Comparison of ENCODE assay signal across 30 mouse cellular contexts in the genomic region with DNA sequence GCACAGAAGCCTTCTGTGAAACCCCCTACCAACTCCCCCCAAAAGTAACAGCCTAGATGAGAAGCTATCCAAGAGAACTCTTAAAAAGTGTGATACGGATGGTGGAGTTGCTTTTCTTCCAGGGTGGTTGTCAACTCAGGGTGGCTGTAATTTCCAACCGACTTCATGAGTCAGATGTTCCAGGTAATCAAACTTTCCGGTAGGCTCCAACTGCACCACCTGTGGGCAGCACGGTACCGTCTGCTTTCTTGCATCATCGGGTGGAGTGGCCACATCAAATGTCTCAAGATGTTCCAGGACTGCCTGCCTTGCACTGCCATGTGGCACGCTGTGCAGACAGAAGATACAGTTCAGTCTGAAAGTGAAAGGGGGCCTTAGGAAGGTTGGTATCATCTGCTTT.
"Had no signal": no experiment of that assay in that cellular context is flagged by ENCODE, and none has a peak within 500 bp of the region (broad histone marks: within the 10 kb centered on the region; RNA-seq: fewer than 3 reads in every experiment).

No protein-coding gene starts in this region.

- H3K27me3 ChIP-seq: heart, embryonic 12.5 days; heart, embryonic 13.5 days; heart, embryonic 15.5 days; hindbrain, embryonic 12.5 days; hindbrain, embryonic 13.5 days; hindbrain, embryonic 15.5 days; intestine, embryonic 15.5 days; kidney, embryonic 15.5 days had no signal

- H3K4me1 ChIP-seq: heart, embryonic 12.5 days; heart, embryonic 13.5 days; heart, embryonic 15.5 days; hindbrain, embryonic 13.5 days; hindbrain, embryonic 15.5 days; intestine, embryonic 15.5 days; kidney, embryonic 15.5 days had no signal

- H3K9ac ChIP-seq: heart, embryonic 12.5 days; heart, embryonic 13.5 days; heart, embryonic 15.5 days; hindbrain, embryonic 12.5 days; hindbrain, embryonic 13.5 days; hindbrain, embryonic 14.5 days; hindbrain, embryonic 15.5 days; intestine, embryonic 15.5 days; kidney, embryonic 15.5 days had no signal

- H3K36me3 ChIP-seq: heart, embryonic 12.5 days; heart, embryonic 13.5 days; heart, embryonic 15.5 days; hindbrain, embryonic 10.5 days; hindbrain, embryonic 12.5 days; hindbrain, embryonic 13.5 days; hindbrain, embryonic 15.5 days; intestine, embryonic 15.5 days; kidney, embryonic 15.5 days had no signal

- H3K9me3 ChIP-seq: heart, embryonic 12.5 days; heart, embryonic 13.5 days; heart, embryonic 15.5 days; hindbrain, embryonic 10.5 days; hindbrain, embryonic 12.5 days; hindbrain, embryonic 13.5 days; hindbrain, embryonic 15.5 days; intestine, embryonic 15.5 days; kidney, embryonic 15.5 days had no signal

- H3K4me3 ChIP-seq: heart, embryonic 12.5 days; heart, embryonic 13.5 days; heart, embryonic 15.5 days; hindbrain, embryonic 10.5 days; hindbrain, embryonic 12.5 days; hindbrain, embryonic 13.5 days; hindbrain, embryonic 15.5 days; intestine, embryonic 15.5 days; kidney, embryonic 15.5 days; layer of hippocampus, adult 2 months; left cerebral cortex, adult 2 months had no signal

- H3K27ac ChIP-seq: heart, embryonic 13.5 days; heart, embryonic 15.5 days; hindbrain, embryonic 10.5 days; hindbrain, embryonic 12.5 days; hindbrain, embryonic 13.5 days; hindbrain, embryonic 14.5 days; hindbrain, embryonic 15.5 days; hindbrain, postnatal 0 days; intestine, embryonic 15.5 days; kidney, embryonic 15.5 days; kidney, postnatal 0 days; layer of hippocampus, adult 2 months; left cerebral cortex, adult 2 months had no signal

- H3K4me2 ChIP-seq: heart, embryonic 12.5 days; heart, embryonic 13.5 days; heart, embryonic 15.5 days; hindbrain, embryonic 12.5 days; hindbrain, embryonic 13.5 days; hindbrain, embryonic 14.5 days; hindbrain, embryonic 15.5 days; intestine, embryonic 15.5 days; kidney, embryonic 15.5 days had no signal

- DNase-seq: heart, postnatal 10 days; heart, postnatal 14 days; heart, postnatal 36 days; heart, postnatal 4 days; kidney, adult 11 months; kidney, adult 18-20 months; kidney, adult 2 months; kidney, adult 8-10 months; kidney, adult 9 months; kidney, postnatal 10 days; kidney, postnatal 14 days; kidney, postnatal 25 days; kidney, postnatal 36 days; kidney, postnatal 4 days; layer of hippocampus, adult 9-11 months; layer of hippocampus, postnatal 36 days had no signal
